Mouse (Mus musculus): ENCODE measurements around the gene Fmo5. TPM values are rescaled to one million over a fixed set of nuclear protein-coding genes. Genes with fewer than 3 reads are reported as not detected.

Gene Fmo5
- polyA plus RNA-seq, 1 experiment = 5.8 TPM

GRCm38 (mm10) chr3:97667093-97667675, 38.6 kb downstream of the Fmo5 start:
- H3K27me3 ChIP-seq (ENCODE audit: control insufficient read depth, insufficient read depth, low read length) = no peaks in the 10 kb centered on the region
- no peaks in the 10 kb centered on the region; the same call in 1 of the 2 replicates for H3K36me3 ChIP-seq (ENCODE audit: control insufficient read depth, insufficient read depth, low read length)
- no peak overlapping the region for H3K27ac ChIP-seq (ENCODE audit: control insufficient read depth, insufficient read depth, low read length)

GRCm38 (mm10) chr3:97674644-97675110, 46.1 kb downstream of the Fmo5 start, which contains the start of gene Gm17651:
Gene Gm17651, minus strand, starts transcription at chr3:97674694.
- Histone ChIP-seq H3K27ac (ENCODE audit: control insufficient read depth, insufficient read depth, low read length) (no peak within 1 kb of the TSS), H3K4me1 (replicated peaks; ENCODE audit: control insufficient read depth, insufficient read depth, low read length) (no peaks in the 10 kb centered on the region), H3K36me3 (ENCODE audit: control insufficient read depth, insufficient read depth, low read length) (no peaks in the 10 kb centered on the region), H3K4me3 (ENCODE audit: control insufficient read depth, insufficient read depth, low read length) (no peak within 1 kb of the TSS), H3K27me3 (ENCODE audit: control insufficient read depth, insufficient read depth, low read length) (no peaks in the 10 kb centered on the region)
- no peak for TF ChIP-seq CTCF (IDR thresholded peaks at IDR 0.05; ENCODE audit: borderline replicate concordance, control insufficient read depth, extremely low read depth, insufficient read depth, low read length, poor library complexity)
- TF ChIP-seq POLR2A (IDR thresholded peaks at IDR 0.05; ENCODE audit: control insufficient read depth, extremely low read depth, insufficient read depth, low read length, poor library complexity) = no peak
- WGBS = 93% methylated on average over 7 of the region's 7 CpGs
- DNase-seq = no peak

More at GRCm38 (mm10) chr3:97667093-97667675, 38.6 kb downstream of the Fmo5 start:
- Histone ChIP-seq H3K4me1 (replicated peaks; ENCODE audit: control insufficient read depth, insufficient read depth, low read length) (no peaks in the 10 kb centered on the region), H3K4me3 (ENCODE audit: control insufficient read depth, insufficient read depth, low read length) (no peak overlapping the region)
- TF ChIP-seq POLR2A (IDR thresholded peaks at IDR 0.05; ENCODE audit: control insufficient read depth, extremely low read depth, insufficient read depth, low read length, poor library complexity) (no peak), CTCF (IDR thresholded peaks at IDR 0.05; ENCODE audit: borderline replicate concordance, control insufficient read depth, extremely low read depth, insufficient read depth, low read length, poor library complexity) (no peak)
- no peak for DNase-seq
- 93% methylated on average over 14 of the region's 14 CpGs for WGBS

GRCm38 (mm10) chr3:97676126-97676525, 47.5 kb downstream of the Fmo5 start:
- 97% methylated on average over 3 of the region's 3 CpGs for WGBS
- Histone ChIP-seq H3K27me3 (ENCODE audit: control insufficient read depth, insufficient read depth, low read length) (no peaks in the 10 kb centered on the region), H3K4me3 (ENCODE audit: control insufficient read depth, insufficient read depth, low read length) (no peak overlapping the region), H3K27ac (ENCODE audit: control insufficient read depth, insufficient read depth, low read length) (no peak overlapping the region), H3K4me1 (replicated peaks; ENCODE audit: control insufficient read depth, insufficient read depth, low read length) (0 out of 2 replicates have a peak, but pooled peaks cover 2% of the 10 kb centered on the region), H3K36me3 (ENCODE audit: control insufficient read depth, insufficient read depth, low read length) (no peaks in the 10 kb centered on the region)
- no peak for TF ChIP-seq POLR2A (IDR thresholded peaks at IDR 0.05; ENCODE audit: control insufficient read depth, extremely low read depth, insufficient read depth, low read length, poor library complexity)
- TF ChIP-seq CTCF (IDR thresholded peaks at IDR 0.05; ENCODE audit: borderline replicate concordance, control insufficient read depth, extremely low read depth, insufficient read depth, low read length, poor library complexity) = no peak
- DNase-seq = no peak

- Histone ChIP-seq H3K27ac (ENCODE audit: control insufficient read depth, insufficient read depth, low read length) (no peak overlapping the region), H3K27me3 (ENCODE audit: control insufficient read depth, insufficient read depth, low read length) (no peaks in the 10 kb centered on the region), H3K36me3 (ENCODE audit: control insufficient read depth, insufficient read depth, low read length) (no peaks in the 10 kb centered on the region), H3K4me3 (ENCODE audit: control insufficient read depth, insufficient read depth, low read length) (no peak overlapping the region), H3K4me1 (replicated peaks; ENCODE audit: control insufficient read depth, insufficient read depth, low read length) (peaks cover 5% of the 10 kb centered on the region)
- WGBS = 95% methylated on average over 3 of the region's 3 CpGs
- no peak for DNase-seq
- TF ChIP-seq POLR2A (IDR thresholded peaks at IDR 0.05; ENCODE audit: control insufficient read depth, extremely low read depth, insufficient read depth, low read length, poor library complexity) (no peak), CTCF (IDR thresholded peaks at IDR 0.05; ENCODE audit: borderline replicate concordance, control insufficient read depth, extremely low read depth, insufficient read depth, low read length, poor library complexity) (no peak)
Observed at GRCm38 (mm10) chr3:97678416-97678815, 49.8 kb downstream of the Fmo5 start.

- Histone ChIP-seq H3K27ac (ENCODE audit: control insufficient read depth, insufficient read depth, low read length) (peak overlapping the region; percentile 30; the same call in 1 of the 2 replicates), H3K4me3 (ENCODE audit: control insufficient read depth, insufficient read depth, low read length) (peak overlapping the region; percentile 83), H3K36me3 (ENCODE audit: control insufficient read depth, insufficient read depth, low read length) (no peaks in the 10 kb centered on the region), H3K27me3 (ENCODE audit: control insufficient read depth, insufficient read depth, low read length) (no peaks in the 10 kb centered on the region), H3K4me1 (replicated peaks; ENCODE audit: control insufficient read depth, insufficient read depth, low read length) (peaks cover 5% of the 10 kb centered on the region)
- TF ChIP-seq CTCF (IDR thresholded peaks at IDR 0.05; ENCODE audit: borderline replicate concordance, control insufficient read depth, extremely low read depth, insufficient read depth, low read length, poor library complexity) (peak; percentile 97), POLR2A (IDR thresholded peaks at IDR 0.05; ENCODE audit: control insufficient read depth, extremely low read depth, insufficient read depth, low read length, poor library complexity) (no peak)
- WGBS = under 1% methylated on average over 28 of the region's 28 CpGs
- DNase-seq = peak; percentile 88
Observed at GRCm38 (mm10) chr3:97680631-97681320, 52.2 kb downstream of the Fmo5 start.

GRCm38 (mm10) chr3:97681321-97682158, 52.9 kb downstream of the Fmo5 start:
- peaks cover 5% of the 10 kb centered on the region for H3K4me1 ChIP-seq (replicated peaks; ENCODE audit: control insufficient read depth, insufficient read depth, low read length)
- peak; percentile 69 for DNase-seq
- H3K4me3 ChIP-seq (ENCODE audit: control insufficient read depth, insufficient read depth, low read length) = peak overlapping the region; percentile 83
- no peaks in the 10 kb centered on the region for H3K36me3 ChIP-seq (ENCODE audit: control insufficient read depth, insufficient read depth, low read length)
- TF ChIP-seq POLR2A (IDR thresholded peaks at IDR 0.05; ENCODE audit: control insufficient read depth, extremely low read depth, insufficient read depth, low read length, poor library complexity) (no peak), CTCF (IDR thresholded peaks at IDR 0.05; ENCODE audit: borderline replicate concordance, control insufficient read depth, extremely low read depth, insufficient read depth, low read length, poor library complexity) (no peak; the same call in 1 of the 2 replicates)
- H3K27ac ChIP-seq (ENCODE audit: control insufficient read depth, insufficient read depth, low read length) = peak overlapping the region; percentile 30; the same call in 1 of the 2 replicates
- H3K27me3 ChIP-seq (ENCODE audit: control insufficient read depth, insufficient read depth, low read length) = no peaks in the 10 kb centered on the region
- WGBS = 1% methylated on average over 33 of the region's 33 CpGs

Measured in thymus, adult 2 months (tissue).